Mouse (Mus musculus): ENCODE data around the gene P2ry12.

GRCm38 (mm10) chr3:59261709-59262472 lies 780 bp downstream of the P2ry12 start:
- TF ChIP-seq CTCF (IDR thresholded peaks at IDR 0.05; ENCODE audit: low read depth) (no peak), EP300 (IDR thresholded peaks at IDR 0.05; ENCODE audit: low read depth) (no peak)

Measured in liver, embryonic 14.5 days (tissue).